Mouse (Mus musculus): Measurements from ENCODE around the gene Ddx31. TPM values are rescaled to one million over a fixed set of nuclear protein-coding genes. Genes with fewer than 3 reads are reported as not detected.

Gene Ddx31
- polyA plus RNA-seq, 1 experiment: 10.5 TPM

GRCm38 (mm10) chr2:28810260-28811013, 29.8 kb upstream of the Ddx31 start:
- Histone ChIP-seq H3K27ac (ENCODE audit: insufficient read depth, low read depth, low read length) (no peak overlapping the region), H3K4me3 (ENCODE audit: insufficient read depth, low read length) (no peak overlapping the region), H3K4me1 (ENCODE audit: control insufficient read depth, insufficient read depth, low read length) (0 out of 2 replicates have a peak, but pooled peaks cover 2% of the 10 kb centered on the region)
- TF ChIP-seq CTCF (IDR thresholded peaks at IDR 0.05; ENCODE audit: low read depth, low read length): no peak
- no peak for TF ChIP-seq POLR2A (IDR thresholded peaks at IDR 0.05; ENCODE audit: borderline replicate concordance, low read depth, low read length)

GRCm38 (mm10) chr2:28818866-28819265, 21.3 kb upstream of the Ddx31 start:
- H3K27ac ChIP-seq (ENCODE audit: insufficient read depth, low read depth, low read length): no peak overlapping the region
- 0 out of 2 replicates have a peak, but pooled peaks cover 2% of the 10 kb centered on the region for H3K4me1 ChIP-seq (ENCODE audit: control insufficient read depth, insufficient read depth, low read length)
- no peak for TF ChIP-seq CTCF (IDR thresholded peaks at IDR 0.05; ENCODE audit: low read depth, low read length)
- no peak for TF ChIP-seq POLR2A (IDR thresholded peaks at IDR 0.05; ENCODE audit: borderline replicate concordance, low read depth, low read length)
- H3K4me3 ChIP-seq (ENCODE audit: insufficient read depth, low read length): no peak overlapping the region

- TF ChIP-seq CTCF (IDR thresholded peaks at IDR 0.05; ENCODE audit: low read depth, low read length): no peak
- no peak for TF ChIP-seq POLR2A (IDR thresholded peaks at IDR 0.05; ENCODE audit: borderline replicate concordance, low read depth, low read length)
Observed at GRCm38 (mm10) chr2:28829265-28829664, 10.9 kb upstream of the Ddx31 start.

DNA sequence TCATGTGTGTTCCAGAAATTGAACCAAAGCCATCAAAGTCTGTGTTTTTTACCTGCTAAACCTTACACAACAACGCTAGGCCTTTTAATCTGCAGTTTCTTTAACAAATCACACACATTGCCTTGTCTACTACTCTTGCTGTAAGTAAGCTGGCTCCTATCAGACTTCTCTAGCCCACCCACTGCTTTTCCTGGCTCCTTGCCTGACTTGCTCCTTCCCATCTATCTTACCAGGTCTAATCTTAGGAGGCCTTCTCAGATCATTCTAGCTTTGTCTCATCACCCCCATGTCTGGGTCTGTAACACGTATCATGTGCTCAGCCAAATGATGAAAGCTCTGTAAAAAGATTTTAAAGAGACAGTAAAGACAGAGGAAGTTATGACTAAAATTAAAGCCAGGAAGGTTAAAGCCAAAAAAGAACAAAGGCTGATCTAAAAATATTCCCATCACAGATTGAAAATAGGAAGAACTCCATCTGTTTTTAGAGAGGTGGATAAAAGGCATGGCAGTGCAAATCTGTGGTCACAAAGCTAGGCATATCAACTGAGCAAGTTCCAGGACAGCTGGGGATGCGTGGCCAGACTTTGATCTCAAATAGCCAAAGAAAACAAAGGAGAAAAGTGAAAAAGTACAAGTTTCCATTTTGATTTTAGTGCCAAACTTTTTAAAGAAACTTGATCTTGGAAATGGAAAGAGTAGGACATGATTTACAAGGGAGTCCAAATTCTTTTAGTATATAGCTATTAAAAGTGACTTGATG, 3.8 kb upstream of the Ddx31 start:
- Histone ChIP-seq H3K27ac (ENCODE audit: insufficient read depth, low read depth, low read length) (peak overlapping the region; percentile 59), H3K4me3 (ENCODE audit: insufficient read depth, low read length) (peak overlapping the region; percentile 21; the same call in 1 of the 2 replicates), H3K4me1 (ENCODE audit: control insufficient read depth, insufficient read depth, low read length) (peaks cover 21% of the 10 kb centered on the region)
- TF ChIP-seq CTCF (IDR thresholded peaks at IDR 0.05; ENCODE audit: low read depth, low read length): no peak

More at GRCm38 (mm10) chr2:28829265-28829664, 10.9 kb upstream of the Ddx31 start:
- H3K27ac ChIP-seq (ENCODE audit: insufficient read depth, low read depth, low read length): no peak overlapping the region
- H3K4me3 ChIP-seq (ENCODE audit: insufficient read depth, low read length): no peak overlapping the region
- 0 out of 2 replicates have a peak, but pooled peaks cover 4% of the 10 kb centered on the region for H3K4me1 ChIP-seq (ENCODE audit: control insufficient read depth, insufficient read depth, low read length)

DNA sequence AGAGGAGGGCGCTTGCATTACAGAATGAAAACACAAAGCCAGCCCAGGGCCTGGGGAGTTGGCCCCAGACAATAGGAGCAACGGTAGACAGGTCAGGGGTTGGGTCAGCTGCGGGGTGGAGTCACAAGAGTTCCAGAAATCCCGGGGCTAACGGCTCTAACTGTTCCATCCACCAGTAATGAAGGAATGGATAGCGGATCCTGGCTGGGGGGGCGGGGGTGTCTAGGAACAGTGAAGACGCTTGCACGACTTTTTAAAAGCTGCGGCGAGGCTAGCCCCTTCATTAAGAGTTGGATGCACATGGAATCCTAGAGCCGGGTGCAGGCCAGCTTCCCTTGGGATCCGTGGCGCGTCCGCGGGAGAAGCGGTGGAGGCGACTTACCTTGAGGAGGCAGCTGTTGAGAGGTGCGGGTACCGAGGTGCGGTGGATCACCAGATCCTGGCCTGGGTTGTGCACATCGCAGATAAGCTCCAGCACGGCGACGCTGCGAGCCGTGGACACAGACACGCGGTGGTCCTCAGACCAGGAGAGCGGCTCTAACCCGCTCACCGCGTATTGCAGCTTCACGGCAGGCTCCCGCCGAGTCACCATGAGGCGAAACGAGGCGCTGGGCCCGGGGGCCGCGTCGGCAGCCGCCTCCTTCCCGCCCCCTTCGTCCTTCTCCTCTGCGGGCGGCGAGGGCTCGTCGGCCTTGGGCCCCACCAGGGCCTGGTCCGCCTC, 545 bp upstream of the Ddx31 start:
- H3K4me1 ChIP-seq (ENCODE audit: control insufficient read depth, insufficient read depth, low read length): peaks cover 44% of the 10 kb centered on the region
- peak overlapping the region; percentile 98 for H3K4me3 ChIP-seq (ENCODE audit: insufficient read depth, low read length)
- peak overlapping the region; percentile 96 for H3K27ac ChIP-seq (ENCODE audit: insufficient read depth, low read depth, low read length)
- TF ChIP-seq POLR2A (IDR thresholded peaks at IDR 0.05; ENCODE audit: borderline replicate concordance, low read depth, low read length): no peak
- no peak for TF ChIP-seq CTCF (IDR thresholded peaks at IDR 0.05; ENCODE audit: low read depth, low read length)

- Histone ChIP-seq H3K4me1 (ENCODE audit: control insufficient read depth, insufficient read depth, low read length) (peaks cover 35% of the 10 kb centered on the region), H3K4me3 (ENCODE audit: insufficient read depth, low read length) (peak overlapping the region; percentile 32), H3K27ac (ENCODE audit: insufficient read depth, low read depth, low read length) (peak overlapping the region; percentile 72)
- TF ChIP-seq POLR2A (IDR thresholded peaks at IDR 0.05; ENCODE audit: borderline replicate concordance, low read depth, low read length) (no peak), CTCF (IDR thresholded peaks at IDR 0.05; ENCODE audit: low read depth, low read length) (no peak)
Observed at GRCm38 (mm10) chr2:28842042-28842441, 1.8 kb downstream of the Ddx31 start.

DNA sequence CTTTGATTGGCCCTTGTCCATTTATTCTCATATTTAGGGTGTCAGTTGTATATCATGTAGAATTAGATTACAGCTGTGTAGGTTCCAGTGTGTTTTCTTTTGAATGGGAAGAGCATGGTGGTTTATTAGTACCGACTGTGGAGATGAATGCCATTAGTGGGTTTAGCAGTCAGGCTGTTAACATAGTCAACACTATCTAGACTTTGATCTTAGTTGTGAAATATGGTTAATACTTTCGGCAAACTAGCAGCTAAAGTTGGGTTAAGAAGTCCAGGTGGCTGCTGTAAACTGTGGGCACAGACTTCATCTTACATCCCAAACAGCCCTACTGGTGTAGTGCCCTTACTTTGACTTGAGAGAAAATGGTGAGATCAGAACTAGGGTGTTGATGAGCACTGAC, 8.7 kb downstream of the Ddx31 start:
- H3K4me1 ChIP-seq (ENCODE audit: control insufficient read depth, insufficient read depth, low read length): peaks cover 9% of the 10 kb centered on the region
- H3K27ac ChIP-seq (ENCODE audit: insufficient read depth, low read depth, low read length): no peak overlapping the region
- H3K4me3 ChIP-seq (ENCODE audit: insufficient read depth, low read length): no peak overlapping the region
- TF ChIP-seq POLR2A (IDR thresholded peaks at IDR 0.05; ENCODE audit: borderline replicate concordance, low read depth, low read length) (no peak), CTCF (IDR thresholded peaks at IDR 0.05; ENCODE audit: low read depth, low read length) (no peak)

DNA sequence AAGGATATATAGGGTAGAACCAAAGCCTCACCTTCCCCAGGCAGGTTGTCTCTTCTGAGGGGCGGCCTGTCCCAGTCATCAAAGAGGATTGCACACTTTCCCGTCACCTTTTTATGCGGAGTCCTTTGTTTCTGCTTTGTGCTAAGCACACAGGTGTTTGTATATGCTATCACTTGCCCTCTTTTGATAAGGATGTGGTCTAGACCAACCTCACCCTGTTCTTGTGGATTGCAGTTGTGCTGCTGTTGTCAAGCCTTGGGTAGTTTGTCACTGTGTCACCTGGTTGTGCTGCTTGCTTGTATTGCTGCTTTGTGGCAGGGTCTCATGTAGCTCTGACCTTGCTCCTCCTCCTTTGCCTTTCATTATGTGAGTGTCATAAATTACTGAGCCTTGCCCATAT, 12.4 kb downstream of the Ddx31 start:
- Histone ChIP-seq H3K4me1 (ENCODE audit: control insufficient read depth, insufficient read depth, low read length) (no peaks in the 10 kb centered on the region), H3K27ac (ENCODE audit: insufficient read depth, low read depth, low read length) (no peak overlapping the region), H3K4me3 (ENCODE audit: insufficient read depth, low read length) (no peak overlapping the region)
- no peak for TF ChIP-seq POLR2A (IDR thresholded peaks at IDR 0.05; ENCODE audit: borderline replicate concordance, low read depth, low read length)
- TF ChIP-seq CTCF (IDR thresholded peaks at IDR 0.05; ENCODE audit: low read depth, low read length): no peak

DNA sequence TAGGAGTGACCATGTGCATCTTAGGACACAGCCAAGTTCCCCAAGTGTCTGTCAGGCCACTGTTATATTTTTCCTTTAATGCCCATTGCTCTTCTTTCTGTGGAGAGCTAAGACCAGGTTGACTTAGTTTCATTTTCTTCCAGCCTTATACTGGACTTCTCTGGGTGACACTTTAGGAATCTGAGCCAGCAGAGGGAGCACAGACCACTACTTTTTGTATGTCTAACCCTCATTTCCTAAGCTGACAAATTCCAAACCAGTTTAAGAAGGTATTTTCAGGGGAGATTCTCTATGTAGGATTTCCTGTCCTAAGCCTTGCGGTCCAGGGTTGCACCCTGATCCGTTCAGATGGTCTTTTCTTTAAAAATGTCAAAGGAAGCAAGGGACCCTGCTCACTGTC, 15.6 kb downstream of the Ddx31 start:
- no peaks in the 10 kb centered on the region for H3K4me1 ChIP-seq (ENCODE audit: control insufficient read depth, insufficient read depth, low read length)
- TF ChIP-seq CTCF (IDR thresholded peaks at IDR 0.05; ENCODE audit: low read depth, low read length) (no peak), POLR2A (IDR thresholded peaks at IDR 0.05; ENCODE audit: borderline replicate concordance, low read depth, low read length) (no peak)
- H3K4me3 ChIP-seq (ENCODE audit: insufficient read depth, low read length): no peak overlapping the region
- H3K27ac ChIP-seq (ENCODE audit: insufficient read depth, low read depth, low read length): no peak overlapping the region

All from bone marrow macrophage, adult 2 months (primary cell).